ENCODE assay signal across 12 mouse cellular contexts in the genomic region with DNA sequence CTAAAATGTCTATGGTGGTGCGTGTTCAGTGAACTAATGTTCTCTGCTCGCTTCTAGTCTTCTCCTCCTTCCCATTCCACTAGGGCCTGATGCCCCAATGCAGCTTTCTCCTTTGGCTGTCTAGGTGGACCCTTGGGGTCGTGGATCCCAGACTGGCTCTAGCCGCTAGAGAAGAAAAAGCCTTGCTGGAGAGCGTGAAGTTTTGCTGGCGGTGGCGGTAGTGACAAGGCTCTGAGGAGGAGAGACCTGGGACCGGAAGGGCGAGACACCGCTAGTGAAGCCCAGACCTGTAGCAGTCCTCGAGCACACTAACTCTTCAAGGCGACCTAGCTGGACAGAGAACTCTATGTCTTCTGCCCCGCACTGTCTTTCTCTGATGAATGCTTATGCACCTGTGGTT. TPM values are rescaled to one million over a fixed set of nuclear protein-coding genes. Genes with fewer than 3 reads are reported as not detected.
DNase-seq lines count a peak whose midpoint lies in the region; ATAC-seq lines count a peak whose summit lies in the region.
"Had no signal": no experiment of that assay in that cellular context is flagged by ENCODE, and none has a peak within 500 bp of the region (broad histone marks: within the 10 kb centered on the region; RNA-seq: fewer than 3 reads in every experiment).

No protein-coding gene starts in this region.

- H3K9me3 ChIP-seq in hindbrain, embryonic 15.5 days: no peaks in the 10 kb centered on the region
- no peaks in the 10 kb centered on the region for H3K9me3 ChIP-seq in neural tube, embryonic 11.5 days (ENCODE audit: control insufficient read depth, low read length)

- peaks cover 17% of the 10 kb centered on the region for H3K4me1 ChIP-seq in hindbrain, embryonic 15.5 days (replicated peaks)
- peaks cover 17% of the 10 kb centered on the region for H3K4me1 ChIP-seq in neural tube, embryonic 11.5 days (ENCODE audit: control insufficient read depth, insufficient read depth, low read length)

- 8% methylated on average over 13 of the region's 13 CpGs for WGBS in hindbrain, embryonic 15.5 days
- 0% methylated on average over 13 of the region's 13 CpGs for WGBS in neural tube, embryonic 11.5 days

- ATAC-seq in hindbrain, embryonic 15.5 days (ENCODE audit: low FRiP score, low read depth): no peak
- no peak for ATAC-seq in neural tube, embryonic 11.5 days (ENCODE audit: insufficient read depth, low FRiP score, low TSS enrichment)
- ATAC-seq: intestine, postnatal 0 days; Patski had no signal

- no peak overlapping the region; the same call in 1 of the 2 replicates for H3K27ac ChIP-seq in hindbrain, embryonic 15.5 days (replicated peaks)
- H3K27ac ChIP-seq in neural tube, embryonic 11.5 days (ENCODE audit: low read depth, low read length): peak overlapping the region; percentile 11; the same call in 1 of the 2 replicates

- H3K4me2 ChIP-seq in hindbrain, embryonic 15.5 days: peak overlapping the region; percentile 45
- peak overlapping the region; percentile 43 for H3K4me2 ChIP-seq in neural tube, embryonic 11.5 days (ENCODE audit: low read depth)
- H3K4me2 ChIP-seq: liver, embryonic 11.5 days had no signal

- peak; percentile 20 for DNase-seq in kidney, adult 18-20 months
- no peak for DNase-seq in kidney, adult 9 months
- peak; percentile 45 for DNase-seq in embryo, embryonic 9.5 days (ENCODE audit: extremely low spot score)
- peak; percentile 44 for DNase-seq in neural tube, embryonic 11.5 days (ENCODE audit: low spot score)
- no peak for DNase-seq in natural killer cell, adult 2 months (ENCODE audit: low spot score in 2 of 2)
- no peak for DNase-seq in layer of hippocampus, adult 9-11 months
- no peak for DNase-seq in urinary bladder, postnatal 36 days (ENCODE audit: low spot score in 2 of 2)
- DNase-seq: cerebellum, adult 9-10 months had no signal

- no peaks in the 10 kb centered on the region for H3K36me3 ChIP-seq in hindbrain, embryonic 15.5 days
- no peaks in the 10 kb centered on the region for H3K36me3 ChIP-seq in neural tube, embryonic 11.5 days (ENCODE audit: control insufficient read depth, insufficient read depth, low read length)

- peaks cover 57% of the 10 kb centered on the region for H3K27me3 ChIP-seq in hindbrain, embryonic 15.5 days
- H3K27me3 ChIP-seq in neural tube, embryonic 11.5 days (ENCODE audit: control insufficient read depth, insufficient read depth, low read length): peaks cover 76% of the 10 kb centered on the region

- no peak overlapping the region for H3K9ac ChIP-seq in hindbrain, embryonic 15.5 days
- peak overlapping the region; percentile 7; the same call in 1 of the 2 replicates for H3K9ac ChIP-seq in neural tube, embryonic 11.5 days (ENCODE audit: low read length)

- H3K4me3 ChIP-seq in hindbrain, embryonic 15.5 days: peak overlapping the region; percentile 18
- H3K4me3 ChIP-seq in neural tube, embryonic 11.5 days (ENCODE audit: low read depth, low read length): peak overlapping the region; percentile 12; the same call in 1 of the 2 replicates

RNA-seq across cellular contexts. Expression of a gene that starts 19.4 kb away (rescaled TPM):
- 22.1 and 24.5 TPM in 2 replicates for polyA plus RNA-seq in hindbrain, embryonic 15.5 days (2015; fragmentation: Nextera tagmentation; extraction: Ambion mirVana)
- polyA plus RNA-seq in neural tube, embryonic 11.5 days (2014; fragmentation: Nextera tagmentation; extraction: Ambion mirVana): 29.3 and 31.0 TPM in 2 replicates

Comparison
In these comparisons a context has a peak if more than half of its experiments do, and no peak if none do; other contexts are left out.
1. DNase-seq: peak in kidney, adult 18-20 months (single experiment), embryo, embryonic 9.5 days (single experiment) and neural tube, embryonic 11.5 days (single experiment); none in kidney, adult 9 months (single experiment), natural killer cell, adult 2 months (0 of 2), layer of hippocampus, adult 9-11 months (single experiment) and urinary bladder, postnatal 36 days (0 of 2).